Mouse (Mus musculus) liver, adult 2 months (tissue): ENCODE measurements around the gene Mertk. TPM values are rescaled to one million over a fixed set of nuclear protein-coding genes. Genes with fewer than 3 reads are reported as not detected.

ENCODE experiments used
- DNase-seq: peaks from one replicate; pipeline ENCODE4 v3.0.0-alpha.2; 2011; ENCODE audit warnings: low read depth, low spot score; ENCODE audit errors: extremely low read depth
- H3K27ac ChIP-seq: fragments of 200-500 bp; replicated peaks from 2 replicates; pipeline ENCODE4 v1.5.1; 2012; ENCODE audit warnings: low read depth, mild to moderate bottlenecking, control low read depth, inconsistent platforms, low read length; ENCODE audit not compliant: insufficient read depth
- H3K27me3 ChIP-seq: fragments of 200-500 bp; 2 replicates; pipeline ENCODE4 v1.6.1; 2012; ENCODE audit warnings: mild to moderate bottlenecking, moderate library complexity, low read length, inconsistent platforms; ENCODE audit not compliant: control insufficient read depth, insufficient read depth
- H3K36me3 ChIP-seq: fragments of 200-500 bp; 2 replicates; pipeline ENCODE4 v1.6.1; 2012; ENCODE audit warnings: low read length, inconsistent platforms; ENCODE audit not compliant: control insufficient read depth, insufficient read depth
- H3K4me1 ChIP-seq: fragments of 200-500 bp; 2 replicates; pipeline ENCODE4 v1.6.1; 2011; ENCODE audit warnings: low read length; ENCODE audit not compliant: control insufficient read depth, insufficient read depth
- H3K4me3 ChIP-seq: fragments of 200-500 bp; 2 replicates; pipeline ENCODE4 v1.5.1; 2011; ENCODE audit warnings: low read depth, mild to moderate bottlenecking, control low read depth, low read length, moderate library complexity; ENCODE audit not compliant: insufficient read depth
- H3K79me2 ChIP-seq: fragments of 200-500 bp; 2 replicates; pipeline ENCODE4 v1.6.1; 2012; ENCODE audit warnings: inconsistent platforms, mild to moderate bottlenecking, low read length, moderate library complexity; ENCODE audit not compliant: control insufficient read depth, insufficient read depth
- H3K9ac ChIP-seq: fragments of 200-500 bp; 2 replicates; pipeline ENCODE4 v1.6.1; 2012; ENCODE audit warnings: low read depth, mild to moderate bottlenecking, control low read depth, inconsistent platforms, low read length
- CTCF ChIP-seq: fragments of 200-500 bp; IDR thresholded peaks from 2 replicates; pipeline ENCODE4 v1.5.1; 2011; ENCODE audit warnings: low read depth, low read length, control low read depth
- POLR2A ChIP-seq: fragments of 200-500 bp; IDR thresholded peaks from 2 replicates; pipeline ENCODE4 v1.6.1; 2011; ENCODE audit warnings: low read length, control low read depth; ENCODE audit not compliant: insufficient read depth; ENCODE audit errors: extremely low read depth
- WGBS: fragments of 180-500 bp; shearing (Covaris S2); methylation state at CpG from one replicate; pipeline ENCODE4 v1.1.7; 2018; 5-methylcytosine and 5-hydroxymethylcytosine counted together
- polyA plus RNA-seq: library from polyadenylated mRNA; depleted of rRNA; stranded (reverse); fragments of >200 nt; gene quantifications from 2 replicates; pipeline ENCODE4 v1.2.3, GENCODE M21; 2012
- total RNA-seq: library from RNA; depleted of rRNA; stranded (reverse); fragments of >200 nt; gene quantifications from 2 replicates; pipeline ENCODE4 v1.2.3, GENCODE M21; 2014

Mertk gene
- total and polyA plus RNA-seq, 2 experiments = 3.8 to 16.5 TPM

- Histone ChIP-seq H3K9ac (no peak overlapping the region), H3K4me3 (no peak overlapping the region), H3K4me1 (no peaks in the 10 kb centered on the region), H3K36me3 (no peaks in the 10 kb centered on the region), H3K27me3 (no peaks in the 10 kb centered on the region), H3K27ac (no peak overlapping the region), H3K79me2 (peaks cover 6% of the 10 kb centered on the region; the same call in 1 of the 2 replicates)
- TF ChIP-seq CTCF (no peak), POLR2A (no peak)
- WGBS = 55% methylated on average over 5 of the region's 5 CpGs
- DNase-seq = no peak
Observed at GRCm38 (mm10) chr2:128697566-128697965, 1.2 kb upstream of the Mertk start.

- Histone ChIP-seq H3K4me1 (peaks cover 2% of the 10 kb centered on the region; the same call in 1 of the 2 replicates), H3K27me3 (no peaks in the 10 kb centered on the region), H3K27ac (peak overlapping the region; percentile 90), H3K9ac (peak overlapping the region; percentile 70), H3K79me2 (peaks cover 11% of the 10 kb centered on the region; the same call in 1 of the 2 replicates), H3K36me3 (no peaks in the 10 kb centered on the region), H3K4me3 (peak overlapping the region; percentile 79)
- TF ChIP-seq CTCF (peak; percentile 97), POLR2A (no peak)
- under 1% methylated on average over 14 of the region's 14 CpGs for WGBS
- peak; percentile 77 for DNase-seq
Observed at GRCm38 (mm10) chr2:128698140-128698692, 540 bp upstream of the Mertk start.

- DNase-seq = peak; percentile 91
- TF ChIP-seq POLR2A (no peak), CTCF (no peak)
- Histone ChIP-seq H3K4me3 (peak overlapping the region; percentile 79), H3K4me1 (peaks cover 4% of the 10 kb centered on the region), H3K27me3 (no peaks in the 10 kb centered on the region), H3K9ac (peak overlapping the region; percentile 77), H3K27ac (peak overlapping the region; percentile 87), H3K36me3 (no peaks in the 10 kb centered on the region), H3K79me2 (peaks cover 11% of the 10 kb centered on the region; the same call in 1 of the 2 replicates)
- WGBS = under 1% methylated on average over 24 of the region's 24 CpGs
Observed at GRCm38 (mm10) chr2:128699201-128699885, 587 bp downstream of the Mertk start.

- Histone ChIP-seq H3K27ac (peak overlapping the region; percentile 49), H3K4me1 (peaks cover 10% of the 10 kb centered on the region), H3K9ac (peak overlapping the region; percentile 9), H3K4me3 (peak overlapping the region; percentile 4; the same call in 1 of the 2 replicates), H3K27me3 (no peaks in the 10 kb centered on the region), H3K79me2 (peaks cover 19% of the 10 kb centered on the region; the same call in 1 of the 2 replicates), H3K36me3 (no peaks in the 10 kb centered on the region)
- TF ChIP-seq CTCF = no peak
- no peak for TF ChIP-seq POLR2A
- 12% methylated on average over 3 of the region's 3 CpGs for WGBS
- DNase-seq = peak; percentile 66
Observed at GRCm38 (mm10) chr2:128704474-128704873, 5.7 kb downstream of the Mertk start.

GRCm38 (mm10) chr2:128709264-128709663 is 10.5 kb downstream of the Mertk start:
- DNase-seq = peak; percentile 41
- no peak for TF ChIP-seq CTCF
- no peak for TF ChIP-seq POLR2A
- H3K4me3 ChIP-seq = no peak overlapping the region
- H3K27me3 ChIP-seq = no peaks in the 10 kb centered on the region
- peaks cover 23% of the 10 kb centered on the region; the same call in 1 of the 2 replicates for H3K79me2 ChIP-seq
- H3K9ac ChIP-seq = no peak overlapping the region
- 80% methylated on average over 6 of the region's 6 CpGs for WGBS
- peaks cover 17% of the 10 kb centered on the region for H3K4me1 ChIP-seq
- no peaks in the 10 kb centered on the region; the same call in 1 of the 2 replicates for H3K36me3 ChIP-seq
- 0 out of 2 replicates have a peak overlapping the region, but pooled peaks have one; percentile 19 for H3K27ac ChIP-seq

DNA sequence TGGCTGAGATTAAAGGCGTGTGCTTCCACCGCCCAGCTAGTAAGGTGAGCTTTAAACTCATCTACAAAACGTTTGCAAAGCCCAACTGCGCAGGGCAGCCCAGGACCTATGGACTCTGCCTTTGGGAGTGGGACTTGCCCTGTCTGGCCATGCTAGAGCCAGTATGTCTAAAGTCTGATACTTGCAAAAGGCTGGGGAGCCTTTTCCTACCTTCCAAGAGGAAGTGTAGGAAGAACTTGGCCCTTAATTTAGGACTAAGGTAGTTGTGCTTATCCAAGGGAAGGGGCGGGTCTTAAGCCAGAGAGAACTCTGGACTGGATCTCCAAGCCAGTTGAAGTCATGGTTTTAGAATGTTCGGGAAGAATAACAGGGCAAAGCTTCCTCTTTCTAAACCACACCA is 11.9 kb downstream of the Mertk start:
- DNase-seq = peak; percentile 63
- H3K27ac ChIP-seq = peak overlapping the region; percentile 39
- WGBS = 31% methylated on average over 6 of the region's 6 CpGs
- no peak overlapping the region for H3K9ac ChIP-seq
- peaks cover 20% of the 10 kb centered on the region; the same call in 1 of the 2 replicates for H3K79me2 ChIP-seq
- H3K36me3 ChIP-seq = no peaks in the 10 kb centered on the region; the same call in 1 of the 2 replicates
- no peak overlapping the region for H3K4me3 ChIP-seq
- peaks cover 24% of the 10 kb centered on the region for H3K4me1 ChIP-seq
- TF ChIP-seq CTCF (no peak), POLR2A (no peak)
- H3K27me3 ChIP-seq = no peaks in the 10 kb centered on the region
